Mouse (Mus musculus) midbrain, postnatal 0 days (tissue): Measurements from ENCODE around the gene Cpsf4. TPM values are rescaled to one million over a fixed set of nuclear protein-coding genes. Genes with fewer than 3 reads are reported as not detected.

Experiments
- ATAC-seq: fragments of 200-750 bp; cut with Nextera tagmentation; 2 replicates; pipeline ENCODE4 v1.8.0; 2017; ENCODE audit warnings: moderate number of reproducible peaks, mild to moderate bottlenecking, moderate TSS enrichment, moderate library complexity; ENCODE audit not compliant: low FRiP score
- DNase-seq: peaks from one replicate; pipeline ENCODE4 v3.0.0-alpha.2; 2015; ENCODE audit warnings: low spot score
- H3K27ac ChIP-seq: fragments of 300-500 bp; sonication (generic); 2 replicates; pipeline ENCODE4 v1.5.1; 2014; ENCODE audit warnings: low read depth, mild to moderate bottlenecking, low read length, mixed read lengths
- H3K27me3 ChIP-seq: fragments of 300-500 bp; sonication (generic); 2 replicates; pipeline ENCODE4 v1.6.1; 2014; ENCODE audit warnings: low read length, control low read depth, mixed read lengths; ENCODE audit not compliant: insufficient read depth
- H3K36me3 ChIP-seq: fragments of 300-500 bp; sonication (generic); 2 replicates; pipeline ENCODE4 v1.6.1; 2014; ENCODE audit warnings: low read length, control low read depth, mixed read lengths; ENCODE audit not compliant: insufficient read depth
- H3K4me1 ChIP-seq: fragments of 300-500 bp; sonication (generic); 2 replicates; pipeline ENCODE4 v1.6.1; 2014; ENCODE audit warnings: mild to moderate bottlenecking, control low read depth, antibody characterized with exemption, low read length, mixed read lengths; ENCODE audit not compliant: insufficient read depth
- H3K4me2 ChIP-seq: fragments of 300-500 bp; sonication (generic); 2 replicates; pipeline ENCODE4 v1.6.1; 2014; ENCODE audit warnings: low read depth, mild to moderate bottlenecking, low read length, mixed read lengths; ENCODE audit not compliant: poor library complexity, severe bottlenecking
- H3K4me3 ChIP-seq: fragments of 300-500 bp; sonication (generic); 2 replicates; pipeline ENCODE4 v1.5.1; 2014; ENCODE audit warnings: low read depth, mild to moderate bottlenecking, low read length, moderate library complexity
- H3K9ac ChIP-seq: fragments of 300-500 bp; sonication (generic); replicated peaks from 2 replicates; pipeline ENCODE4 v1.6.1; 2014; ENCODE audit warnings: mild to moderate bottlenecking, low read length, moderate library complexity, mixed read lengths; ENCODE audit not compliant: poor library complexity, severe bottlenecking
- H3K9me3 ChIP-seq: fragments of 300-500 bp; sonication (generic); 2 replicates; pipeline ENCODE4 v1.6.1; 2016; ENCODE audit warnings: low read length, control low read depth
- CTCF ChIP-seq: IDR thresholded peaks from 2 replicates; pipeline ENCODE4 v1.5.1; 2016; ENCODE audit warnings: antibody characterized with exemption, mild to moderate bottlenecking
- WGBS: fragments of 180-500 bp; shearing (Covaris S2); extraction: QIAGEN DNeasy Blood & Tissue Kit; methylation state at CpG from one replicate; pipeline ENCODE4 v1.1.7; 2014; 5-methylcytosine and 5-hydroxymethylcytosine counted together
- polyA plus RNA-seq: library from polyadenylated mRNA; unstranded; fragments of >200 nt; fragmentation: Nextera tagmentation; extraction: Ambion mirVana; gene quantifications from 2 replicates; pipeline ENCODE4 v1.2.1, GENCODE M21; 2015
- total RNA-seq: library from RNA; depleted of rRNA; stranded (reverse); fragments of >200 nt; gene quantifications from 2 replicates; pipeline ENCODE4 v1.2.3, GENCODE M21; 2014; rRNA removed

Gene Cpsf4
- total RNA-seq, result 44.4 and 47.3 TPM in 2 replicates
- polyA plus RNA-seq, result 40.1 and 40.7 TPM in 2 replicates

GRCm38 (mm10) chr5:145166536-145167305 lies at the start of gene Cpsf4, which contains the start of gene Ptcd1:
Gene Cpsf4 (plus strand): TSS chr5:145167213.
Gene Ptcd1 (minus strand): TSS chr5:145167108.
- Histone ChIP-seq H3K9ac (peak within 1 kb of the TSS; percentile 84), H3K36me3 (peaks cover 25% of the 10 kb centered on the region), H3K4me2 (peak within 1 kb of the TSS; percentile 82), H3K4me3 (peak within 1 kb of the TSS; percentile 77), H3K9me3 (no peaks in the 10 kb centered on the region), H3K27ac (peak within 1 kb of the TSS; percentile 77), H3K27me3 (no peaks in the 10 kb centered on the region), H3K4me1 (peaks cover 11% of the 10 kb centered on the region; the same call in 1 of the 2 replicates)
- TF ChIP-seq CTCF, result 0 out of 2 replicates have a peak, but pooled peaks have one; percentile 1
- WGBS, result under 1% methylated on average over 46 of the region's 51 CpGs
- DNase-seq (peak; percentile 100), ATAC-seq (peak; percentile 92)

- WGBS, result 66% methylated on average over 6 of the region's 6 CpGs
- ATAC-seq, result no peak
Measured at GRCm38 (mm10) chr5:145118005-145118404, 49.0 kb upstream of the Cpsf4 start.

DNA sequence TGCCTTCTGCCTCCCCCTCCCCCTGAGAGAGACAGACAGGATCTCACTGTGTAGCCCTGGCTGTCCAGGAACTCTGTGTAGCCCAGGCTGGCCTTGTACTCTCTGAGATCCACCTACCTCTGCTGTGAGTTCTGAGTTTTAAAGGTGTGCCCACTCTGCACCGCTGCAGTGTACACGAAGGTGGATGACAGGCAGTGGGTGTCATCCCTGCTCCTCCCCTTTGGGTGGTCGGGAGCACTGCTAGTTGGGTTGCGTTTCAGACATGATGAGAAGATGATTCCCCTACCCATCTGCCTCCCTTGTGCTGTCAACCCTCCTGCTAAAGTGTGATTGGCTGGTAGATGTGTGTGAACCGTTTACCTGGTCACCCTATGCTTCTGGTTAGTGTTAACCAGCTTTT lies 48.6 kb upstream of the Cpsf4 start:
- Histone ChIP-seq H3K4me1 (no peaks in the 10 kb centered on the region), H3K36me3 (no peaks in the 10 kb centered on the region), H3K27me3 (peaks cover 11% of the 10 kb centered on the region), H3K4me3 (no peak overlapping the region), H3K9me3 (no peaks in the 10 kb centered on the region; the same call in 1 of the 2 replicates), H3K27ac (no peak overlapping the region), H3K4me2 (no peak overlapping the region), H3K9ac (no peak overlapping the region)
- no peak for ATAC-seq
- no peak for DNase-seq
- no peak for TF ChIP-seq CTCF
- 90% methylated on average over 5 of the region's 5 CpGs for whole genome bisulfite sequencing

More at GRCm38 (mm10) chr5:145118005-145118404, 49.0 kb upstream of the Cpsf4 start:
- Histone ChIP-seq H3K27ac (no peak overlapping the region), H3K4me2 (no peak overlapping the region), H3K9ac (no peak overlapping the region), H3K4me1 (no peaks in the 10 kb centered on the region), H3K9me3 (no peaks in the 10 kb centered on the region; the same call in 1 of the 2 replicates), H3K27me3 (peaks cover 12% of the 10 kb centered on the region), H3K4me3 (no peak overlapping the region), H3K36me3 (no peaks in the 10 kb centered on the region)
- TF ChIP-seq CTCF, result no peak
- no peak for DNase-seq

GRCm38 (mm10) chr5:145119385-145119784 lies 47.6 kb upstream of the Cpsf4 start:
- no peak overlapping the region for H3K4me3 ChIP-seq
- H3K4me1 ChIP-seq, result no peaks in the 10 kb centered on the region
- H3K27me3 ChIP-seq, result peaks cover 5% of the 10 kb centered on the region
- ATAC-seq (no peak), DNase-seq (no peak)
- H3K4me2 ChIP-seq, result no peak overlapping the region
- 92% methylated on average over 2 of the region's 2 CpGs for WGBS
- TF ChIP-seq CTCF, result peak; percentile 34
- H3K27ac ChIP-seq, result no peak overlapping the region
- H3K9ac ChIP-seq, result no peak overlapping the region
- no peaks in the 10 kb centered on the region for H3K36me3 ChIP-seq
- H3K9me3 ChIP-seq, result no peaks in the 10 kb centered on the region; the same call in 1 of the 2 replicates

- 0 out of 2 replicates have a peak, but pooled peaks cover 3% of the 10 kb centered on the region for H3K36me3 ChIP-seq
- no peaks in the 10 kb centered on the region; the same call in 1 of the 2 replicates for H3K9me3 ChIP-seq
- DNase-seq (no peak), ATAC-seq (no peak)
- H3K27ac ChIP-seq, result no peak overlapping the region
- no peaks in the 10 kb centered on the region for H3K4me1 ChIP-seq
- no peak for TF ChIP-seq CTCF
- 68% methylated on average over 7 of the region's 7 CpGs for WGBS
- no peaks in the 10 kb centered on the region for H3K27me3 ChIP-seq
- no peak overlapping the region for H3K9ac ChIP-seq
- no peak overlapping the region for H3K4me3 ChIP-seq
- H3K4me2 ChIP-seq, result no peak overlapping the region
Measured at GRCm38 (mm10) chr5:145120921-145121320, 46.1 kb upstream of the Cpsf4 start.

DNA sequence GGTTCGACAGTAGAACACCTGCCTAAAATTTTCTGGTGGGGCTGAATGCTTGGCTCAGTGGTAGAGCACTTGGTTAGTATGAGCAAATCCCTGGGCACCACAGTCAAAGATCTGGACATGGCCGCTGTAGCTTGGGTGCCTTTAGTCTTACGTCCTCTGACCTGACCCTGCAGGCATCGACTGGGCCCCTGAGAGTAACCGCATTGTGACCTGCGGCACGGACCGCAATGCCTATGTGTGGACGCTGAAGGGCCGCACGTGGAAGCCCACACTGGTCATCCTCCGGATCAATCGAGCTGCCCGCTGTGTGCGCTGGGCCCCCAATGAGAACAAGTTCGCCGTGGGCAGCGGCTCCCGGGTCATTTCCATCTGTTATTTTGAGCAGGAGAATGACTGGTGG lies 43.6 kb upstream of the Cpsf4 start:
- no peak for TF ChIP-seq CTCF

More for the DNA sequence above, 43.6 kb upstream of the Cpsf4 start:
- Histone ChIP-seq H3K27me3 (no peaks in the 10 kb centered on the region), H3K9ac (no peak overlapping the region), H3K9me3 (no peaks in the 10 kb centered on the region; the same call in 1 of the 2 replicates), H3K4me3 (no peak overlapping the region), H3K4me1 (no peaks in the 10 kb centered on the region), H3K4me2 (no peak overlapping the region), H3K36me3 (peaks cover 12% of the 10 kb centered on the region), H3K27ac (no peak overlapping the region)
- DNase-seq (no peak), ATAC-seq (no peak)
- WGBS, result 94% methylated on average over 19 of the region's 19 CpGs
